7 mouse cellular contexts compared by ENCODE assay signal in genomic region chr11:82764438-82764924, GRCm38 (mm10). TPM values are rescaled to one million over a fixed set of nuclear protein-coding genes. Genes with fewer than 3 reads are reported as not detected.
DNase-seq lines count a peak whose midpoint lies in the region; ATAC-seq and TF ChIP-seq lines count a peak whose summit lies in the region.

No protein-coding gene starts in this region.

- H3K4me2 ChIP-seq in forebrain, embryonic 11.5 days (ENCODE audit: low read depth, low read length, severe bottlenecking), result peak overlapping the region; percentile 87
- H3K4me2 ChIP-seq in liver, embryonic 12.5 days, result peak overlapping the region; percentile 94
- peak overlapping the region; percentile 93 for H3K4me2 ChIP-seq in stomach, postnatal 0 days (replicated peaks; ENCODE audit: low read depth)

- peak overlapping the region; percentile 87 for H3K9ac ChIP-seq in forebrain, embryonic 11.5 days (ENCODE audit: low read length)
- H3K9ac ChIP-seq in liver, embryonic 12.5 days, result peak overlapping the region; percentile 88
- H3K9ac ChIP-seq in stomach, postnatal 0 days (ENCODE audit: low read length), result peak overlapping the region; percentile 91

- H3K4me1 ChIP-seq in forebrain, embryonic 11.5 days (replicated peaks; ENCODE audit: control insufficient read depth, insufficient read depth, low read length), result peaks cover 6% of the 10 kb centered on the region
- peaks cover 32% of the 10 kb centered on the region for H3K4me1 ChIP-seq in liver, embryonic 12.5 days
- 0 out of 2 replicates have a peak, but pooled peaks cover 4% of the 10 kb centered on the region for H3K4me1 ChIP-seq in stomach, postnatal 0 days (replicated peaks; ENCODE audit: control insufficient read depth, insufficient read depth)

- ATAC-seq in forebrain, embryonic 11.5 days (replicated peaks; ENCODE audit: low FRiP score), result peak; percentile 64; the same call in 1 of the 2 replicates
- ATAC-seq in liver, embryonic 12.5 days, result peak; percentile 67
- peak; percentile 69 for ATAC-seq in stomach, postnatal 0 days (ENCODE audit: low FRiP score, low TSS enrichment)

- H3K27ac ChIP-seq in forebrain, embryonic 11.5 days (ENCODE audit: low read depth, low read length), result no peak overlapping the region
- H3K27ac ChIP-seq in liver, embryonic 12.5 days, result peak overlapping the region; percentile 95
- peak overlapping the region; percentile 90 for H3K27ac ChIP-seq in stomach, postnatal 0 days (replicated peaks)

- no peak for TF ChIP-seq EP300 in stomach, postnatal 0 days (optimal IDR thresholded peaks at IDR 0.05)

- DNase-seq in retina, postnatal 7 days (ENCODE audit: low read depth, low spot score), result peak; percentile 8
- DNase-seq in retina, embryonic 14.5 days (ENCODE audit: low spot score), result no peak
- DNase-seq in forebrain, embryonic 11.5 days (ENCODE audit: low spot score), result no peak
- no peak for DNase-seq in stomach, postnatal 0 days (ENCODE audit: low spot score)
- no peak for DNase-seq in thymus, postnatal 25 days
- DNase-seq in ovary, postnatal 36 days (ENCODE audit: low spot score), result no peak

- no peak for TF ChIP-seq CTCF in stomach, postnatal 0 days (IDR thresholded peaks at IDR 0.05; ENCODE audit: low read depth)

- under 1% methylated on average over 28 of the region's 28 CpGs for WGBS in forebrain, embryonic 11.5 days
- WGBS in liver, embryonic 12.5 days (ENCODE audit: insufficient replicate concordance), result 0% methylated on average over 28 of the region's 28 CpGs
- under 1% methylated on average over 28 of the region's 28 CpGs for WGBS in stomach, postnatal 0 days

- H3K27me3 ChIP-seq in forebrain, embryonic 11.5 days (ENCODE audit: control insufficient read depth, insufficient read depth, low read length), result no peaks in the 10 kb centered on the region
- no peaks in the 10 kb centered on the region for H3K27me3 ChIP-seq in liver, embryonic 12.5 days (replicated peaks)
- no peaks in the 10 kb centered on the region for H3K27me3 ChIP-seq in stomach, postnatal 0 days (ENCODE audit: control insufficient read depth, insufficient read depth, low read length)

- H3K9me3 ChIP-seq in forebrain, embryonic 11.5 days (ENCODE audit: control insufficient read depth, low read length), result no peaks in the 10 kb centered on the region
- H3K9me3 ChIP-seq in liver, embryonic 12.5 days (replicated peaks), result no peaks in the 10 kb centered on the region
- H3K9me3 ChIP-seq in stomach, postnatal 0 days (ENCODE audit: control insufficient read depth, low read length), result no peaks in the 10 kb centered on the region

- no peaks in the 10 kb centered on the region for H3K36me3 ChIP-seq in forebrain, embryonic 11.5 days (ENCODE audit: control insufficient read depth, insufficient read depth, low read length)
- H3K36me3 ChIP-seq in liver, embryonic 12.5 days, result peaks cover 29% of the 10 kb centered on the region
- H3K36me3 ChIP-seq in stomach, postnatal 0 days (ENCODE audit: control insufficient read depth, insufficient read depth, low read length), result peaks cover 3% of the 10 kb centered on the region; the same call in 1 of the 2 replicates

- H3K4me3 ChIP-seq in forebrain, embryonic 11.5 days (ENCODE audit: low read depth, low read length), result peak overlapping the region; percentile 99
- H3K4me3 ChIP-seq in liver, embryonic 12.5 days, result peak overlapping the region; percentile 89
- peak overlapping the region; percentile 91 for H3K4me3 ChIP-seq in stomach, postnatal 0 days (ENCODE audit: low read depth, low read length)

RNA-seq across cellular contexts. Expression of gene Zfp830, which starts 0.3 kb away (rescaled TPM):
- polyA plus RNA-seq in forebrain, embryonic 11.5 days (2014; fragmentation: Nextera tagmentation; extraction: Ambion mirVana), result 36.3 and 38.6 TPM in 2 replicates
- 24.9 and 26.4 TPM in 2 replicates for polyA plus RNA-seq in liver, embryonic 12.5 days (2016; fragmentation: Nextera tagmentation; extraction: Ambion mirVana)
- 19.2 and 19.6 TPM in 2 replicates for polyA plus RNA-seq in stomach, postnatal 0 days (2015; fragmentation: Nextera tagmentation; extraction: Ambion mirVana)

RNA-seq across cellular contexts. Expression of gene Cct6b, which starts 0.4 kb away (rescaled TPM):
- polyA plus RNA-seq in forebrain, embryonic 11.5 days (2014; fragmentation: Nextera tagmentation; extraction: Ambion mirVana), result 0.33 and 0.60 TPM in 2 replicates
- 0.19 and 0.47 TPM in 2 replicates for polyA plus RNA-seq in liver, embryonic 12.5 days (2016; fragmentation: Nextera tagmentation; extraction: Ambion mirVana)
- polyA plus RNA-seq in stomach, postnatal 0 days (2015; fragmentation: Nextera tagmentation; extraction: Ambion mirVana), result 0.23 and 0.29 TPM in 2 replicates

RNA-seq across cellular contexts. Expression of gene Lig3, which starts 16.4 kb away (rescaled TPM):
- polyA plus RNA-seq in forebrain, embryonic 11.5 days (2014; fragmentation: Nextera tagmentation; extraction: Ambion mirVana), result 57.0 and 58.4 TPM in 2 replicates
- polyA plus RNA-seq in liver, embryonic 12.5 days (2016; fragmentation: Nextera tagmentation; extraction: Ambion mirVana), result 19.7 and 19.8 TPM in 2 replicates
- polyA plus RNA-seq in stomach, postnatal 0 days (2015; fragmentation: Nextera tagmentation; extraction: Ambion mirVana), result 13.4 and 13.7 TPM in 2 replicates
